Mouse (Mus musculus) layer of hippocampus, adult 18-20 months (tissue): ENCODE measurements at regions not wholly inside any gene's neighbourhood (a gene's known extent, or its start where the extent isn't known, plus 50 kb on each side); places are given as distances from the start of the nearest gene placed in this dataset.
"Not testable (repeated sequence)": the region's sequence is repeated elsewhere in the genome, so short reads cannot be mapped to it uniquely, and the experiment has no call there.

ENCODE experiments used
- DNase-seq, 2 experiments: peaks; one replicate each; pipeline ENCODE4 v3.0.0; 2022; ENCODE audit warnings: low spot score in 2 of 2

- no peak for DNase-seq
Observed at GRCm38 (mm10) chr11:13170449-13170848, 705.7 kb upstream of the Cobl start.

GRCm38 (mm10) chr11:13151901-13152300 is 687.1 kb upstream of the Cobl start:
- DNase-seq = no peak

- not testable (repeated sequence) for DNase-seq
Observed at GRCm38 (mm10) chr11:13142721-13143120, 678.0 kb upstream of the Cobl start.

GRCm38 (mm10) chr11:13126808-13127207 is 662.0 kb upstream of the Cobl start:
- no peak for DNase-seq

GRCm38 (mm10) chr11:13112486-13112885 is 647.7 kb upstream of the Cobl start:
- DNase-seq = peak in 1 of 2 experiments; percentile 8
